ENCODE assay signal across 24 mouse cellular contexts in the genomic region with DNA sequence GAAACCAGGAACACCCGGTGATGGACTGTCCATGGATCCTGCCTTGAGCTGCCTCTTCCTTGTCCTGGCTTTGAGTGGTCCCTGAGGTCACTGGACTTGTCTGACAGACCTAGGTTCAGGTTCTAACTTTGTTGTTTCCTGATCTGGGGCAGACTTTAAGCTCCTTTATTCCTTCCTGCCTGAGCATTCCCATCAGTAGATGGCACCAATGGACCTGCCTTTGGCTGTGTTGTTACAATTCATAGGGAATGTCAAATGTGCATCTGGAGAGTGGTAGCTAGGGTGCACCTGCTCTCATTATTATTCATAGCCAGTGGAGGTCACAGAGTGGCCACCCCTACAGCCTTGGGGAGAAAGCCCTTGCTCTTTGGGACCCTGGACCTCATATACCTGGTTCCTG.
DNase-seq lines count a peak whose midpoint lies in the region; ATAC-seq and TF ChIP-seq lines count a peak whose summit lies in the region.
"Had no signal": no experiment of that assay in that cellular context is flagged by ENCODE, and none has a peak within 500 bp of the region (broad histone marks: within the 10 kb centered on the region; RNA-seq: fewer than 3 reads in every experiment).

No protein-coding gene starts in this region.

- no peak for ATAC-seq in kidney, embryonic 15.5 days (replicated peaks; ENCODE audit: low FRiP score)
- no peak for ATAC-seq in midbrain, embryonic 13.5 days
- no peak for ATAC-seq in midbrain, embryonic 11.5 days (ENCODE audit: low FRiP score)
- no peak for ATAC-seq in hindbrain, embryonic 13.5 days (ENCODE audit: low FRiP score)
- ATAC-seq: intestine, embryonic 15.5 days had no signal

- H3K27me3 ChIP-seq in heart, adult 2 months (ENCODE audit: control insufficient read depth, insufficient read depth, low read length): no peaks in the 10 kb centered on the region
- H3K27me3 ChIP-seq in kidney, embryonic 15.5 days: no peaks in the 10 kb centered on the region
- H3K27me3 ChIP-seq in midbrain, embryonic 13.5 days: no peaks in the 10 kb centered on the region
- no peaks in the 10 kb centered on the region for H3K27me3 ChIP-seq in midbrain, embryonic 11.5 days (ENCODE audit: control insufficient read depth, insufficient read depth, low read length)
- H3K27me3 ChIP-seq in myocyte (ENCODE audit: control insufficient read depth, insufficient read depth, insufficient read length): no peaks in the 10 kb centered on the region
- no peaks in the 10 kb centered on the region for H3K27me3 ChIP-seq in hindbrain, embryonic 13.5 days
- H3K27me3 ChIP-seq: CH12.LX; embryonic facial prominence, embryonic 12.5 days; heart, embryonic 15.5 days; hindbrain, embryonic 12.5 days; intestine, embryonic 15.5 days; limb, embryonic 12.5 days; liver, embryonic 13.5 days; neural tube, embryonic 13.5 days had no signal

- H3K4me3 ChIP-seq in heart, adult 2 months: no peak overlapping the region
- no peak overlapping the region for H3K4me3 ChIP-seq in kidney, embryonic 15.5 days (replicated peaks)
- H3K4me3 ChIP-seq in midbrain, embryonic 13.5 days (replicated peaks): no peak overlapping the region
- no peak overlapping the region for H3K4me3 ChIP-seq in midbrain, embryonic 11.5 days (ENCODE audit: low read depth, low read length)
- no peak overlapping the region for H3K4me3 ChIP-seq in myocyte
- no peak overlapping the region for H3K4me3 ChIP-seq in hindbrain, embryonic 13.5 days
- H3K4me3 ChIP-seq: embryonic facial prominence, embryonic 12.5 days; erythroblast, embryonic 14.5 days; gastrocnemius, adult 2 months; heart, embryonic 15.5 days; hindbrain, embryonic 12.5 days; intestine, embryonic 15.5 days; limb, embryonic 12.5 days; liver, embryonic 13.5 days; neural tube, embryonic 13.5 days had no signal

- no peak overlapping the region for H3ac ChIP-seq in myocyte (ENCODE audit: control insufficient read depth, insufficient read length)

- TF ChIP-seq EP300 in heart, adult 2 months (IDR thresholded peaks at IDR 0.05; ENCODE audit: insufficient read depth, low read depth, low read length): no peak

- intact Hi-C loops in heart, adult 2 months (cut with DNase I): no loop called here
- intact Hi-C loops in heart, postnatal 36 days (cut with DNase I): no loop called here

- H3K4me2 ChIP-seq in kidney, embryonic 15.5 days: no peak overlapping the region
- H3K4me2 ChIP-seq in midbrain, embryonic 13.5 days (replicated peaks): no peak overlapping the region
- H3K4me2 ChIP-seq in midbrain, embryonic 11.5 days: no peak overlapping the region
- H3K4me2 ChIP-seq in myocyte (ENCODE audit: low read depth): no peak overlapping the region
- H3K4me2 ChIP-seq in hindbrain, embryonic 13.5 days: no peak overlapping the region
- H3K4me2 ChIP-seq: embryonic facial prominence, embryonic 12.5 days; heart, embryonic 15.5 days; hindbrain, embryonic 12.5 days; intestine, embryonic 15.5 days; limb, embryonic 12.5 days; liver, embryonic 13.5 days; neural tube, embryonic 13.5 days had no signal

- no peaks in the 10 kb centered on the region for H3K9me3 ChIP-seq in kidney, embryonic 15.5 days (replicated peaks)
- no peaks in the 10 kb centered on the region for H3K9me3 ChIP-seq in midbrain, embryonic 13.5 days
- no peaks in the 10 kb centered on the region for H3K9me3 ChIP-seq in midbrain, embryonic 11.5 days (ENCODE audit: control insufficient read depth, low read length)
- no peaks in the 10 kb centered on the region for H3K9me3 ChIP-seq in hindbrain, embryonic 13.5 days
- H3K9me3 ChIP-seq: embryonic facial prominence, embryonic 12.5 days; heart, embryonic 15.5 days; hindbrain, embryonic 12.5 days; intestine, embryonic 15.5 days; limb, embryonic 12.5 days; liver, embryonic 13.5 days; neural tube, embryonic 13.5 days had no signal

- peak; percentile 48 for TF ChIP-seq CTCF in heart, adult 2 months (IDR thresholded peaks at IDR 0.05)

- TF ChIP-seq POLR2A in heart, adult 2 months (IDR thresholded peaks at IDR 0.05; ENCODE audit: insufficient read depth, low read depth, low read length): no peak
- no peak for TF ChIP-seq POLR2A in myocyte (IDR thresholded peaks at IDR 0.05; ENCODE audit: insufficient read length, low read depth)

- H3K79me2 ChIP-seq in heart, adult 2 months (replicated peaks; ENCODE audit: control insufficient read depth, insufficient read depth, low read length): peaks cover 2% of the 10 kb centered on the region
- H3K79me2 ChIP-seq in myocyte (ENCODE audit: control insufficient read depth, insufficient read depth): peaks cover 34% of the 10 kb centered on the region

- no peak overlapping the region for H3K27ac ChIP-seq in heart, adult 2 months
- 0 out of 2 replicates have a peak overlapping the region, but pooled peaks have one; percentile 91 for H3K27ac ChIP-seq in kidney, embryonic 15.5 days
- H3K27ac ChIP-seq in midbrain, embryonic 13.5 days: peak overlapping the region; percentile 35; the same call in 1 of the 2 replicates
- H3K27ac ChIP-seq in midbrain, embryonic 11.5 days (ENCODE audit: low read depth, low read length): no peak overlapping the region
- H3K27ac ChIP-seq in hindbrain, embryonic 13.5 days: no peak overlapping the region
- H3K27ac ChIP-seq: embryonic facial prominence, embryonic 12.5 days; gastrocnemius, adult 2 months; hindbrain, embryonic 12.5 days; intestine, embryonic 15.5 days; limb, embryonic 12.5 days; liver, embryonic 13.5 days; neural tube, embryonic 13.5 days had no signal

- H3K36me3 ChIP-seq in heart, adult 2 months (ENCODE audit: control insufficient read depth, insufficient read depth, low read length): peaks cover 3% of the 10 kb centered on the region
- peaks cover 23% of the 10 kb centered on the region for H3K36me3 ChIP-seq in kidney, embryonic 15.5 days
- H3K36me3 ChIP-seq in midbrain, embryonic 13.5 days: peaks cover 32% of the 10 kb centered on the region
- H3K36me3 ChIP-seq in midbrain, embryonic 11.5 days (ENCODE audit: control insufficient read depth, insufficient read depth, low read length): peaks cover 4% of the 10 kb centered on the region
- peaks cover 11% of the 10 kb centered on the region for H3K36me3 ChIP-seq in myocyte (ENCODE audit: control insufficient read depth, insufficient read depth)
- peaks cover 10% of the 10 kb centered on the region; the same call in 1 of the 2 replicates for H3K36me3 ChIP-seq in hindbrain, embryonic 13.5 days
- H3K36me3 ChIP-seq: intestine, embryonic 15.5 days had no signal

- DNase-seq in heart, adult 2 months: no peak
- DNase-seq in heart, postnatal 36 days: no peak
- no peak for DNase-seq in kidney, adult 18-20 months
- DNase-seq in midbrain, embryonic 11.5 days (ENCODE audit: low spot score, missing footprints): no peak
- DNase-seq: cerebellum, adult 9-10 months; gastrocnemius, adult 2 months; kidney, postnatal 36 days; layer of hippocampus, adult 9-11 months; liver, embryonic 13.5 days; lung, postnatal 10 days; right cerebral cortex, adult 18-20 months; thymus, postnatal 14 days had no signal

- H3K9ac ChIP-seq in heart, adult 2 months (ENCODE audit: low read depth, low read length): no peak overlapping the region
- H3K9ac ChIP-seq in kidney, embryonic 15.5 days: no peak overlapping the region
- H3K9ac ChIP-seq in midbrain, embryonic 13.5 days (replicated peaks): no peak overlapping the region
- no peak overlapping the region for H3K9ac ChIP-seq in midbrain, embryonic 11.5 days (ENCODE audit: low read length)
- no peak overlapping the region for H3K9ac ChIP-seq in hindbrain, embryonic 13.5 days
- H3K9ac ChIP-seq: embryonic facial prominence, embryonic 12.5 days; heart, embryonic 15.5 days; hindbrain, embryonic 12.5 days; intestine, embryonic 15.5 days; limb, embryonic 12.5 days; liver, embryonic 13.5 days; neural tube, embryonic 13.5 days had no signal

- peaks cover 32% of the 10 kb centered on the region for H3K4me1 ChIP-seq in heart, adult 2 months (ENCODE audit: control insufficient read depth, insufficient read depth, low read length)
- H3K4me1 ChIP-seq in kidney, embryonic 15.5 days: peaks cover 88% of the 10 kb centered on the region
- H3K4me1 ChIP-seq in midbrain, embryonic 13.5 days (replicated peaks): peaks cover 82% of the 10 kb centered on the region
- H3K4me1 ChIP-seq in midbrain, embryonic 11.5 days (ENCODE audit: control insufficient read depth, insufficient read depth, low read length): peaks cover 22% of the 10 kb centered on the region
- peaks cover 82% of the 10 kb centered on the region for H3K4me1 ChIP-seq in hindbrain, embryonic 13.5 days (replicated peaks)

- 81% methylated on average over 1 of the region's 1 CpGs for WGBS in heart, adult 2 months
- 97% methylated on average over 1 of the region's 1 CpGs for WGBS in kidney, embryonic 15.5 days
- 80% methylated on average over 1 of the region's 1 CpGs for WGBS in midbrain, embryonic 13.5 days
- 92% methylated on average over 1 of the region's 1 CpGs for WGBS in midbrain, embryonic 11.5 days
- WGBS in hindbrain, embryonic 13.5 days: 90% methylated on average over 1 of the region's 1 CpGs

TF ChIP-seq in myocyte, 11 proteins besides CTCF, POLR2A, EP300 and RAD21:
- TF ChIP-seq POLR2AphosphoS2 (IDR thresholded peaks at IDR 0.05; ENCODE audit: insufficient read length, low read depth) (peak; percentile 34), MYOD1 (IDR thresholded peaks at IDR 0.05; ENCODE audit: control insufficient read depth in 1 of 3, insufficient read length in 2 of 3, low read depth in 2 of 3) (no peak)

Comparison
In these comparisons a context has a peak if more than half of its experiments do, and no peak if none do; other contexts are left out.
1. H3K27ac ChIP-seq: peak in kidney, embryonic 15.5 days (single experiment) and midbrain, embryonic 13.5 days (single experiment); none in heart, adult 2 months (single experiment), midbrain, embryonic 11.5 days (single experiment) and hindbrain, embryonic 13.5 days (single experiment).